Mouse (Mus musculus) liver, embryonic 14.5 days (tissue): Measurements from ENCODE around the gene Nrxn1.

Experiments used
- CTCF ChIP-seq: IDR thresholded peaks from 2 replicates; pipeline ENCODE4 v1.5.1; 2016; ENCODE audit warnings: antibody characterized with exemption, low read depth, control low read depth
- EP300 ChIP-seq: IDR thresholded peaks from 2 replicates; pipeline ENCODE4 v1.6.1; 2016; ENCODE audit warnings: antibody characterized with exemption, low read depth

DNA sequence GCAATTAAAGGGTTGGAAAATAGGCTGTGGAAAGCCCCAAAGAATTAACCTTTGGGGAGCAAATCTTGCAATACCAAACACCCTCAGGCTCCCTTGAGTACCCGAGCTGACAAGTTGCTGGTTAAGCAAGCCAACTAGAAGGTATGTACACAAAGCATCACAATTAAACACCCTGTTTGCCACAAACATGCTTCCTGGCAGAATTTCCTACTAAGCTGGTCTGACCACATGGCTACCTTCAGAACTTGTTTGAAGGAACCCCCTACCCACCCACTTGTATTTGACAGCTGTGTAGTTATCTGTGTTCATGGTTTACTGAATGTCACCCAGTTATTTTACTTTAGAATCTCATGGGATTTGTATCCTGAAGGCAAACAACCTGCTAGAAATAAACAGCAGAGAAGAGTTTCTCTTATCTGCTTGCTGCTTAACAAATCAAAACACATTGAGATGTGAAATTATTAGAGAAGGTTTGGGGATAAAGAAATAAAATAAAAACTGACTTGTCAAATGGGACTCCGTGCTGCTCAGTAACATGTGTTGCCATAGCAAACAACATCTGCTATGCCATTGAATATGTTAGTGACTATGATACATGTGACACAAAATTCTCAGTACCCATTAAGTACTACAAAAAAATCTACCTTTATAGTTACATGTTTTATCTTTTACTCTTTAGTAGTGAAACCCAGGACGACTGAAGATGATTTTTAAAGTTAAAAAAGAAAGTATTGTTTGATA, 746.0 kb downstream of the Nrxn1 start:
- TF ChIP-seq CTCF (no peak), EP300 (no peak)
